Mouse (Mus musculus) adipocyte (in vitro differentiated cells): ENCODE data around the gene Olfr1134.
"Not testable (repeated sequence)": the region's sequence is repeated elsewhere in the genome, so short reads cannot be mapped to it uniquely, and the experiment has no call there.

Source experiments
- DNase-seq: peaks from one replicate; pipeline ENCODE4 v3.0.0-alpha.2; 2016; ENCODE audit warnings: low spot score

The Olfr1134 gene

DNA sequence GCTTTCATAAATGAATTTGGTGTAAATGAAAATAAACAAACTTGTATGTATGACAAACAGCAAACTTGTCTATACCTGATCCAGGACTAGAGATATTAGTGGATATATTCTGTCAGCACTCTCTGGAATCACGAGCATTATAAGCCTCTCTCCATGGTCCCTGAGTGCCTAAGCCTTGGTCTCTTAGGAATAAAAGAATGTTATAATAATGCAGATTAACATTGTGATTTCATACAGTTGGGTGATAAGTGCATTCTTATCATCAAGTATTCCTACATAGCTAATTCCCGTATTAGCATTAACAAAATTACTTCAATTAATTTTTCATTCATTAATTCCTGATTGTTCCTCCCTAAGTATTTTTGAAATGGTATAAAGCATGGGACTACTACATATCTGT lies at the start of gene Olfr1134:
Gene Olfr1134 (minus strand): TSS at position 101 of the 400 bp plus-strand sequence.
- DNase-seq, result no peak

GRCm38 (mm10) chr2:87693847-87694246 lies 35.6 kb upstream of the Olfr1134 start, which contains the start of gene Olfr1136:
Olfr1136 (minus strand) TSS chr2:87693947.
- no peak for DNase-seq

GRCm38 (mm10) chr2:87673564-87673963 lies 15.3 kb upstream of the Olfr1134 start, which contains the start of gene Olfr1135:
Olfr1135 (minus strand) TSS chr2:87673664.
- no peak for DNase-seq

DNA sequence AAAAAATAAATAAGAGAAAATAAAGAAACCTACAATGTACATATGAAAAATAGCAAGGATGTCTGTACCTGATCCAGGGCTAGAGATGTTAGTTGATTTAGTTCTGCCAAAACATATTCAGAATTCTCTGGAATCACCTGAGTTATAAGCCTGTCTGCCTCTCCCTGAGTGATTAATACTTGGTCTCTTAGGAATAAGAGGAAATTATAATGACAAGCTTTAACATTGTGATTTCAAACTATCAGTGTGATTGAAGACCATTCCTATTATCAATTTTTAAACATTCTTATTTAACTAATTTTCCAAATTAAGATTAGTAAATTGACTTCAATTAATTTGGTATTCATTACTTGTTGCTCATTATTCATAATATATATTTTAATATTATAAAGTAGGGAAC lies 11.0 kb downstream of the Olfr1134 start, which contains the start of gene Olfr1133:
Gene Olfr1133 (minus strand): TSS at position 101 of the 400 bp plus-strand sequence.
- no peak for DNase-seq

DNA sequence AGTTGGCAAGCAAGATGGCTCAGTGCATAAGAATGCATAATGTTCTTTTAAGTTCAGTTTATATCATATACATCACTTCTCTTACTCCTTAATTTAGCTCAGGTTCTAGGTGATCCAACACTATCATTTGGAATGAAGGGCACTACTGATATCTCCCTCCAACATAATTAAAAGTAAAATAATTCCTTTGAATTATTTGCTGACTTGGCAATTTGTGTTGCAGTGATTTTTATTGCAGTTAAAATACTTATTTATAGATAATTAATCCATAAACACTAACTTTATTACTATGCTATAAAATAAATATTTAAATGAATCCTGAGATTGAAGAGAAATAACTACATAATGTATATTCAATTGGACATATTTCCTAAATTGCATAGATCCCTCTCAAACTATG lies 15.8 kb downstream of the Olfr1134 start:
- DNase-seq, result no peak

DNA sequence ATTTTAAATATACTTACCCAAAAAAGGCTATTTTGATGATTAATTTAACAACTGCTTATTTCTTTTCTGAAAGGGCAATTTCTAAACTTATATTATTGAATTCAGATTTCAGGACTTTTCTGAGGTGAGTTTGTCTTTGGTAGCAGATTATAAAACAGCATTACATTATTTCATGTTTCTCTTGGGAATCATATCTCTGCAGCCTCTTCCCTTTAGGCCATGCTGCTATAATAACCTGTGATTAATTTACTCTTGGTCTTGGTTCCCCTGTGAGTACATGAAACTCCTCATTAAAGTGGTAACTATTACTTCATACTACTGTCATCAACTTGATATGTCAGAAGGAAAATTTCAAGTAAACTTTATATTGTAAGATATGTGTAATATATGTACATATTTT lies 20.8 kb downstream of the Olfr1134 start, which contains the start of gene Olfr1132:
Gene Olfr1132 (minus strand): TSS at position 101 of the 400 bp plus-strand sequence.
- no peak for DNase-seq

DNA sequence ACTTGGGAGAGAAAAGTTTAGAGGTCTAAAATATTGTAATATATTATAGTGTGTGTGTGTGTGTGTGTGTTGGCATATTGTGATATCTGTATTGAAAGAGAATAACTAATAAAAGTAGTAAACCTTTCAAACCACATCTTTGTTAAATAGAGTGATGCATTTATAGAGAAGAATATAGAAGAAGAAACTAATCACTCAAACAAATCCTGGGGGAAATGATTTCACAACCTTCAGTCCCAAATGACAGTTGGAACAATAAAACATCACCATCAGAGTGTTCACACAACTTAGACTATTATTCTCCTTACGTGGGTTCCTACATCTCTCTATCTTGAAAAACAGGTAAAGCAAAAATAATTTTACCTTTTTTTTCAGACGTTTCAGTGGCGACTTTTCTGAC lies 31.5 kb downstream of the Olfr1134 start, which contains the start of gene Olfr1131:
Gene Olfr1131 (plus strand): TSS at position 301 of the 400 bp plus-strand sequence.
- DNase-seq, result no peak

DNA sequence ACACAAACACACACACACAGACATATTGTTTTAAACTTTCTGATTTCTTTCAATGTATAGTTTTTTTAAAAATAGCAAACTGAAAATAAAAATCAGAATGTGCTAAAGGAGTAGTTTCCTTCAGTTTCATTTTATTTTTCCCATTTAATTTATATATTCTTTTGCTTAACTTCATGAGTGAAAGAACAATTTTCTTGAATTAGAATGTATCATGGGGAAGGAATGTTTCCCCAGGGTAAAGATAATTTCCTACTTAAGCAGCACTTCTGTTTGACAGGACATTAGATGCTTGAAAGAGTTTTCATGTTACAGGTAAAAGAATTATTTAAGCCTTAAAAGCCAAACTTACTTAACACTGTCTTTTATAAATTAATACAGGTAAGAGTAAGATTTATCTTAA lies 52.3 kb downstream of the Olfr1134 start, which contains the start of gene Olfr1130:
Gene Olfr1130 (plus strand): TSS at position 301 of the 400 bp plus-strand sequence.
- not testable (repeated sequence) for DNase-seq
